Mouse (Mus musculus) MEL (cell line): ENCODE measurements around the gene Snap23.

Experiments
- CHD2 ChIP-seq: IDR thresholded peaks from 2 replicates; pipeline ENCODE4 v1.6.1; 2011; ENCODE audit warnings: low read length, improper control_type of control experiment
- CTCF ChIP-seq, 3 experiments: IDR thresholded peaks in 2 of 3; conservative IDR thresholded peaks in 1 of 3; 2 replicates each; pipeline ENCODE4 v1.5.1; 2011 to 2012; ENCODE audit warnings: low read length in 3 of 3, low read depth in 2 of 3, mild to moderate bottlenecking in 2 of 3, improper control_type of control experiment in 1 of 3, inconsistent platforms in 1 of 3, mixed read lengths in 1 of 3, moderate library complexity in 1 of 3; ENCODE audit not compliant: control insufficient read depth in 1 of 3, insufficient read depth in 1 of 3, poor library complexity in 1 of 3, severe bottlenecking in 1 of 3
- ELF1 ChIP-seq: IDR thresholded peaks from 2 replicates; pipeline ENCODE4 v1.6.1; 2014; ENCODE audit warnings: low read depth, mild to moderate bottlenecking, inconsistent platforms, low read length, improper control_type of control experiment, moderate library complexity
- EP300 ChIP-seq, 2 experiments: IDR thresholded peaks; 2 replicates each; pipeline ENCODE4 v1.6.1; 2011; ENCODE audit warnings: improper control_type of control experiment in 2 of 2, low read length in 2 of 2, low read depth in 1 of 2, mild to moderate bottlenecking in 1 of 2
- MAFK ChIP-seq: IDR thresholded peaks from 2 replicates; pipeline ENCODE4 v1.6.1; 2011; ENCODE audit warnings: low read depth, mild to moderate bottlenecking, low read length, improper control_type of control experiment, borderline replicate concordance
- MAX ChIP-seq: IDR thresholded peaks from 2 replicates; pipeline ENCODE4 v1.6.1; 2011; ENCODE audit warnings: low read length, improper control_type of control experiment
- MXI1 ChIP-seq: IDR thresholded peaks from 2 replicates; pipeline ENCODE4 v1.6.1; 2011; ENCODE audit warnings: mild to moderate bottlenecking, low read depth, low read length, improper control_type of control experiment
- POLR2A ChIP-seq, 2 experiments: IDR thresholded peaks; 2 replicates each; pipeline ENCODE4 v1.6.1; 2011 to 2012; ENCODE audit warnings: low read length in 2 of 2, mild to moderate bottlenecking in 2 of 2, control low read depth in 1 of 2, improper control_type of control experiment in 1 of 2, low read depth in 1 of 2, moderate library complexity in 1 of 2; ENCODE audit not compliant: control insufficient read depth in 1 of 2, insufficient read depth in 1 of 2, poor library complexity in 1 of 2
- RCOR1 ChIP-seq: IDR thresholded peaks from 2 replicates; pipeline ENCODE4 v1.6.1; 2012; ENCODE audit warnings: low read depth, mild to moderate bottlenecking, inconsistent platforms, low read length, improper control_type of control experiment
- TCF12 ChIP-seq: IDR thresholded peaks from 2 replicates; pipeline ENCODE4 v1.6.1; 2014; ENCODE audit warnings: low read depth, mild to moderate bottlenecking, inconsistent platforms, low read length, improper control_type of control experiment, moderate library complexity

GRCm38 (mm10) chr2:120630655-120631054 is 63.2 kb downstream of the Snap23 start:
- no peak for TF ChIP-seq POLR2A (IDR thresholded peaks at IDR 0.05; ENCODE audit: control insufficient read depth in 1 of 2, insufficient read depth in 1 of 2, low read depth in 1 of 2, low read length in 2 of 2, poor library complexity in 1 of 2)
- TF ChIP-seq MAFK: no peak
- TF ChIP-seq CHD2: no peak
- TF ChIP-seq MXI1: no peak; the same call in 1 of the 2 replicates
- no peak for TF ChIP-seq CTCF (IDR thresholded peaks at IDR 0.05 in 2 of 3, conservative IDR thresholded peaks at IDR 0.05 in 1 of 3; ENCODE audit: control insufficient read depth in 1 of 3, insufficient read depth in 1 of 3, low read depth in 2 of 3, low read length in 3 of 3, poor library complexity in 1 of 3, severe bottlenecking in 1 of 3)
- TF ChIP-seq TCF12: peak; percentile 81
- TF ChIP-seq ELF1: no peak
- TF ChIP-seq MAX: no peak
- peak; percentile 98 for TF ChIP-seq RCOR1
- TF ChIP-seq EP300 (IDR thresholded peaks at IDR 0.05; ENCODE audit: low read depth in 1 of 2, low read length in 2 of 2): peak in 1 of 2 experiments; percentile 57; a peak in 1 of 4 replicates
